Mouse (Mus musculus) cerebellum, adult 9-11 months (tissue): ENCODE results near the gene Spp1.
"Not testable (repeated sequence)": the region's sequence is repeated elsewhere in the genome, so short reads cannot be mapped to it uniquely, and the experiment has no call there.

Experiments used
- DNase-seq: peaks from one replicate; pipeline ENCODE4 v3.0.0; 2022

Gene Spp1

GRCm38 (mm10) chr5:104436406-104437076 is 1.6 kb downstream of the Spp1 start:
- DNase-seq: no peak

GRCm38 (mm10) chr5:104442396-104442795 is 7.5 kb downstream of the Spp1 start:
- DNase-seq: no peak

- DNase-seq: no peak
These were observed 7.9 kb downstream of the Spp1 start for GRCm38 (mm10) chr5:104442850-104443249.

DNA sequence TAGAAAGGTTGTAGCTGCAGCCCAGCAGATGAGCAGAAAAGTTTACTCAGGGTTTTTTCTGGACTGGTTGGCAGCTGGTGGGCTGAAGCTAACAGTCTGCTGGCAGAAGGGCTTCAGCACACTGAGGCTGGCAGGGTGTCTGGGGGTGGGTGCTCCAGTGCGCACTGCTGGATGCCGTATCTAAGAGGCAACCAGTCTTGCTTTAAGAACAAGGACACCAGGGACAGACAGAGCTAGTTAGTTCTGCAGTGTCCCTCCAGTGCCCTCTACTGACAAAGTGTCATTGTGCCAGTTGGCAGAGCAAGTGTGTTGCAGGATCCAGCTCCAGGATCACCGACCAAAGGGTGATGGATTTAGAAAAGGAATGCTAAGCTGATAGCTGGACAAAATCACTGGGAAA is 11.2 kb downstream of the Spp1 start:
- DNase-seq: peak; percentile 59

DNA sequence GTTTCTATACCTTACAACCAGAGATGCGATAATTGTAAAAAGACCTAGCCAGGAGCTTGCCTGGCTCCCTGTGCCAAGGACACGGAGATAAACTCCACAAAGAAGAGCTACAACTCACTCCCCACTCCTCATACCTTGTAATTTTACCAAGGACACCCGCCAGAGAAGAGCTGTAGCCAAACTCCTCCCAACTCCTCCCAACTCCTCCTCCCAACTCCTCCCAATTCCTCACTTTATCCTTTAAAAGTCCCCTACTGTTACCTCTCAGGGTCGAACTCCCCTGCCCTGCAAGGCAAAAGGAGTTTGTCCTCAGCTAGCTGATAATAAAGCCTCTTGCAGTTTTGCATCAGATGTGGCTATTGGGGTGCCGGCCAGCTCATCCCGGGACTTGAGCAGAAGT is 13.4 kb downstream of the Spp1 start:
- not testable (repeated sequence) for DNase-seq

DNA sequence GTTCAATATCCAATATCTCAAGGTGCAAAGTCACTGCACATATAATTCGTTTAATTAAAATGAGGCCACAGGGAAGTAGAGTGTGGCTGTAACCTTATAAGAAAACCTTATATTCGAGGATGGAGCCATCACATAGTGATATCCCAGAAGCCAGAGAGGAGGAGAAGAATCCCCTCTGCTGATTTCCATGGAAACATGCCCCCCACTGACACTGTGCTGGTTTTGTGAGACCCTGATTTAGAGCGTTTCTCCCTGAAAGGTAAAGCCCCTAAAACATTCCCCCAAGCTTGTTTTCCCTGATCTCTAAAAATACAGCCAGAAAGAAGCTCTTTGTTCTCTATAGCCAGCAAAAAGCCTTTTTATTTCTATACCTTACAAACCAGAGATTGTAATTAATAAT is 14.6 kb downstream of the Spp1 start:
- no peak for DNase-seq

DNA sequence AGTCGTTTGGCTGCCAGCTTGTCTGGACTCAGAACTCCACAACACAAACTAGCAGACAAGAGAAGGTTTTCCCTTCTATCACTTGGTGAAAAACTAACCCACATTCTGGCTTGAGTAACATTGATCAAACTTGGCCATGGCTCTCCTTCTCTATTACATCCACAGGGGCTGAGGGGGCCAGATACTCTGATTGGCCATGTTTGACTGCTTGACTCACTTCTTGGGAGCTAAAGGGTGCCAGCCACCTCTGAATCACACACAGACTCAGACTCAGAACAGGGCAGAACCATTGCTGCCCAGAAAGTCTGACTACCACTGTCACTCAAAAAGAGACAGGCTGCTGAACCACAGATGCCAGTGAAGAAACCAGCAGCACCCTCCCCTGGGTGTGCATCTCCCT is 18.2 kb downstream of the Spp1 start:
- no peak for DNase-seq

DNA sequence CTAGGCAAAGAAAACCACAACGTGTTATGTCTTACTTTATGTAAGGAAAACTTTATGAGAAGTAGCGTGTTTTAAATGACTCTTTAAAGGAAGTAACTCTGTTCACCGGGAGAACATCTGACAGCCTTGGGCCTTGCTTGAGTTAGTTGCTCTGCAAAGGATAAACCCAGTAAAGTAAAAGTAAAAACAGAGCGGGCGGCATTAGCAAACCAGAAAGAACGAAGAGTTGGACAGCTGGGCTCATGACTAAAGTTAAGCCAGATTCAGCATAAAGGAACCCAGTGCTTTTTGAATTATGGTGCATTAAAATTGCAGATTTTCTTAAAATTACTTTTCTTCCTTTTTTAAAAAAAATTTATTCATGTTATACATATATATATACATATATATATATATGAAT is 19.6 kb downstream of the Spp1 start:
- DNase-seq: no peak

GRCm38 (mm10) chr5:104458832-104459705 is 24.2 kb downstream of the Spp1 start, which contains the start of gene Pkd2:
Gene Pkd2 (plus strand): TSS chr5:104459450.
- DNase-seq: peak; percentile 83

DNA sequence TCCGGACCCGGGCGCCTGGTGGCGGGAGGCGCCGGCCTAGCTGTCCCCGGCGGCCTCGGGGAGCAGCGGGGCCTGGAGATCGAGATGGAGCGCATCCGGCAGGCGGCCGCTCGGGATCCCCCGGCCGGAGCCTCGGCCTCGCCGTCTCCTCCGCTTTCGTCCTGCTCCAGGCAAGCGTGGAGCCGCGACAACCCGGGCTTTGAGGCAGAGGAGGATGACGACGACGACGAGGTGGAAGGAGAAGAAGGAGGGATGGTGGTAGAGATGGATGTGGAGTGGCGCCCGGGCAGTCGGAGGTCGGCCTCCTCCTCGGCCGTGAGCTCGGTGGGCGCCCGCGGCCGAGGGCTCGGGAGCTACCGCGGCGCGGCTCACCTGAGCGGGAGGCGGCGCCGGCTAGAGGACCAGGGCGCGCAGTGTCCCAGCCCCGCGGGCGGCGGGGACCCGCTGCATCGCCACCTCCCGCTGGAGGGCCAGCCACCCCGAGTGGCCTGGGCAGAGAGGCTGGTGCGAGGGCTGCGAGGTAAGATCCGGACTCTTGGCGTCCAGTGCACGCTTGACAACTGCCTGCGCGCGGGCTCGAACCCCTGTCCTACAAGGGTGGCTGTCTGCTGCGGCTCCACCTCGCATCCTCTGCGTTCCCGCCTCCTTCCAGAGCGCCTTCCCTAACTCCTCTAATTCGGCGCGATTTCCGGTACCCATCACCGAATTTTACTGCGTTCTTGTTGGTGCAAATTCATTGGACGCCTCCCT is 25.0 kb downstream of the Spp1 start:
- DNase-seq: peak; percentile 75

GRCm38 (mm10) chr5:104460456-104460838 is 25.5 kb downstream of the Spp1 start:
- no peak for DNase-seq

- no peak for DNase-seq
These were observed 25.9 kb downstream of the Spp1 start for GRCm38 (mm10) chr5:104460856-104461255.

DNA sequence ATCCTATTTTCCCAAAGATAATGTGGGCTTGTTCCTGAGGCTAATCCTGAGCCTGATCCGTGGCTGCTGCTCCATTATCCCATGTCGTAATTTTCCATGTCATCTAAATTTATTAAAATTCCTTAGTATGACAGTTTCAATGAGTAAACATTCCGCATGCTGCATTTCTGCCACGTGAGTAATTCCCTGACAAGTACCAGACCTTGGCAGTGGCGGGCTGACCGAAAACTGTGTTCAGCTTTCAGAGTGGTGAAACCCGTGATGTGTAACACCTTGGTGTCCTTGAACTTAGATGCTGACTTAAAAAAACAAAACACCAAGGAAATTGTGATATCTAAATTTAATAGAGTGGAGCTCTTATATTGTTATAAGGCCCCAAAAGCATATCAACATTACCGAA is 30.4 kb downstream of the Spp1 start:
- no peak for DNase-seq

DNA sequence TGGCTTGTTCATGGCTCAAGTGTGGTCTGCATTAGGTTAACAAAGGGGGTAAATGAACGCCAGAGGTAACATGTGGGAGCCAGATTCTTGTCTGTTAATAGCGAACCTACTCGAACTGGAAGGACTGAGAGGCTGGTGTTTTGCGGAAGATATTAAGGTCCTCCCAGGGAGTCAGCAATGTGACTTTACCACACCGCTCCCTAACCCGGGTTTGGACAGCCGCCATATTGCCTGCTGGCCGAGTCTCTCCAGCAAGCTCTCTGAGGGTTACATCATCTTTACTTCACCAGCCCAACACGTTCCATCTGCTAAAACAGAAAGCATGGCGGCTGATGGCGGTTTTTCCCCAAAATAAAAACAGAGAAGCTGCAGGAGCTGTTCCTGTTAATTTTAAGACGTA is 30.8 kb downstream of the Spp1 start:
- peak; percentile 81 for DNase-seq

DNA sequence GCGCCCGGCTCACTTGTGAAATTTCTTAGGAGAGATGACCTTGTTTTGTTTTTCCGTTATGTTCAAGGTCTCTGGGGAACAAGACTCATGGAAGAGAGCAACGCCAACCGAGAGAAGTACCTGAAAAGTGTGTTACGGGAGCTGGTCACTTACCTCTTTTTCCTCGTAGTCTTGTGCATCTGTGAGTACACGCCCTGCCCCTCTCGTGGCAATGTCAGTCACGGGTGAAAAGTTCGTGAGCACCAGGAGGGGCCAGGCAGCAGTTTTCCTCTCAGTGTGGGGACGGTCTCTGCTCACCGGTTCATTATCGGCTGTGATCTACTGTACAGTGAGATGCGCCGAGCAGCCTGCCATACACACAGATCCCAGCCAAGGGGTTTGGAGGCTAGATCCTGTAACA is 31.9 kb downstream of the Spp1 start:
- no peak for DNase-seq

GRCm38 (mm10) chr5:104468586-104468985 is 33.7 kb downstream of the Spp1 start:
- no peak for DNase-seq

GRCm38 (mm10) chr5:104470981-104471391 is 36.1 kb downstream of the Spp1 start:
- no peak for DNase-seq

GRCm38 (mm10) chr5:104472371-104472770 is 37.5 kb downstream of the Spp1 start:
- no peak for DNase-seq

GRCm38 (mm10) chr5:104480367-104480766 is 45.4 kb downstream of the Spp1 start:
- DNase-seq: no peak

GRCm38 (mm10) chr5:104482856-104483255 is 47.9 kb downstream of the Spp1 start:
- no peak for DNase-seq
